In the genomic region with DNA sequence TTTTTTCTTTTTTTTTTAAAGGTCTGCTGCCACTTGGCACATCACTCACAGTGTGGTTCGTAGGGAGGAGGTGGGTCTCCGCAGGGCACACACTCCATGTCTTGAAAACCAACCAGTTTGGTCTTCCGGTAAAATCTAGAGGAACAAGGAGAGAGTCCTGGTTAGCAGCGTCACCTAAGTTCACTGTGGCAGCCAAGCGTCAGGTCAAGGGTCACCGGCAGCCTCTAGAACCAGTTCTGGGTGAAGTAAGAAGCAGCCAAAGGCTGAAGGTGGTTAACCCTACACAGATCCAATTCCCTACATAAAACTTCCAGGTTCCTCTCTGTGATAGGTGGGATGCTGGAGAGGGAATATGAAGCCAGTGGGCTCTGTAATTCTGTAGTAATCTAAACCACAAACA, we compare ENCODE assay signal across 18 mouse cellular contexts. TPM values are rescaled to one million over a fixed set of nuclear protein-coding genes. Genes with fewer than 3 reads are reported as not detected.
"Had no signal": no experiment of that assay in that cellular context is flagged by ENCODE, and none has a peak within 500 bp of the region (broad histone marks: within the 10 kb centered on the region; RNA-seq: fewer than 3 reads in every experiment).

No protein-coding gene starts in this region.

- H3K27ac ChIP-seq: macrophage; midbrain, embryonic 12.5 days; midbrain, embryonic 15.5 days; neural tube, embryonic 12.5 days; stomach, embryonic 15.5 days; stomach, postnatal 0 days had no signal

- H3K27me3 ChIP-seq: lung, embryonic 15.5 days; megakaryocyte, embryonic 14.5 days; midbrain, embryonic 15.5 days; neural tube, embryonic 12.5 days; stomach, embryonic 15.5 days had no signal

- H3K36me3 ChIP-seq: lung, embryonic 15.5 days; midbrain, embryonic 12.5 days; midbrain, embryonic 15.5 days; neural tube, embryonic 12.5 days; stomach, embryonic 15.5 days had no signal

- H3K9me3 ChIP-seq: lung, embryonic 15.5 days; megakaryocyte, embryonic 14.5 days; midbrain, embryonic 12.5 days; midbrain, embryonic 15.5 days; neural tube, embryonic 12.5 days; stomach, embryonic 15.5 days had no signal

- DNase-seq: liver, postnatal 0 days; lung, adult 2 months; lung, postnatal 14 days; lung, postnatal 36 days; right cerebral cortex, postnatal 14 days; thymus, adult 2 months; thymus, postnatal 25 days; thymus, postnatal 4 days had no signal

- H3K4me1 ChIP-seq: megakaryocyte, embryonic 14.5 days; neural tube, embryonic 12.5 days had no signal

- H3K4me2 ChIP-seq: lung, embryonic 15.5 days; midbrain, embryonic 12.5 days; midbrain, embryonic 15.5 days; neural tube, embryonic 12.5 days; stomach, embryonic 15.5 days had no signal

- H3K9ac ChIP-seq: liver, postnatal 0 days; lung, embryonic 15.5 days; midbrain, embryonic 12.5 days; midbrain, embryonic 15.5 days; neural tube, embryonic 12.5 days; stomach, embryonic 15.5 days had no signal

- H3K4me3 ChIP-seq: lung, embryonic 15.5 days; megakaryocyte, embryonic 14.5 days; midbrain, embryonic 12.5 days; midbrain, embryonic 15.5 days; neural tube, embryonic 12.5 days; stomach, embryonic 15.5 days had no signal

- ATAC-seq: liver, postnatal 0 days; lung, postnatal 0 days; midbrain, embryonic 15.5 days had no signal

RNA-seq across cellular contexts. Expression of a gene that starts 49.7 kb away (rescaled TPM):
- total RNA-seq: monocyte, adult 5-6 weeks had no signal
- polyA plus RNA-seq: macrophage had no signal
